Mouse (Mus musculus): ENCODE data around the gene Gas2l1.
A peak's percentile ranks its signal among the peaks of the same experiment; 100 is the strongest.
"Not testable (repeated sequence)": the region's sequence is repeated elsewhere in the genome, so short reads cannot be mapped to it uniquely, and the experiment has no call there.

Gene Gas2l1

GRCm38 (mm10) chr11:5065056-5065821 is at the start of gene Gas2l1:
Gene Gas2l1, minus strand, starts transcription at chr11:5065327.
- DNase-seq: peak; percentile 90

GRCm38 (mm10) chr11:5113645-5114044 is 48.5 kb upstream of the Gas2l1 start:
- DNase-seq: no peak

GRCm38 (mm10) chr11:5109441-5109840 is 44.3 kb upstream of the Gas2l1 start:
- DNase-seq: no peak

- DNase-seq: no peak
Observed at GRCm38 (mm10) chr11:5103986-5104509, 38.9 kb upstream of the Gas2l1 start.

GRCm38 (mm10) chr11:5102384-5102783 is 37.3 kb upstream of the Gas2l1 start:
- no peak for DNase-seq

- DNase-seq: no peak
Observed at GRCm38 (mm10) chr11:5101641-5102040, 36.5 kb upstream of the Gas2l1 start.

- no peak for DNase-seq
Observed at GRCm38 (mm10) chr11:5100801-5101200, 35.7 kb upstream of the Gas2l1 start.

GRCm38 (mm10) chr11:5100283-5100682 is 35.2 kb upstream of the Gas2l1 start:
- DNase-seq: no peak

GRCm38 (mm10) chr11:5099576-5100183 is 34.6 kb upstream of the Gas2l1 start:
- peak; percentile 85 for DNase-seq

- DNase-seq: peak; percentile 96
Observed at GRCm38 (mm10) chr11:5098736-5099542, 33.8 kb upstream of the Gas2l1 start, which contains the start of the genes Rhbdd3 and Ewsr1. Gene Rhbdd3, plus strand, starts transcription at chr11:5098926. Gene Ewsr1, minus strand, starts transcription at chr11:5099266.

GRCm38 (mm10) chr11:5098035-5098735 is 33.1 kb upstream of the Gas2l1 start:
- DNase-seq: peak; percentile 74

- DNase-seq: no peak
Observed at GRCm38 (mm10) chr11:5096480-5097020, 31.4 kb upstream of the Gas2l1 start.

GRCm38 (mm10) chr11:5095877-5096276 is 30.8 kb upstream of the Gas2l1 start:
- DNase-seq: no peak

GRCm38 (mm10) chr11:5091706-5092105 is 26.6 kb upstream of the Gas2l1 start:
- no peak for DNase-seq

- no peak for DNase-seq
Observed at GRCm38 (mm10) chr11:5089147-5089546, 24.0 kb upstream of the Gas2l1 start.

- not testable (repeated sequence) for DNase-seq
Observed at GRCm38 (mm10) chr11:5076843-5077242, 11.7 kb upstream of the Gas2l1 start.

- no peak for DNase-seq
Observed at GRCm38 (mm10) chr11:5075760-5076159, 10.6 kb upstream of the Gas2l1 start.

- DNase-seq: no peak
Observed at GRCm38 (mm10) chr11:5074882-5075281, 9.8 kb upstream of the Gas2l1 start.

- no peak for DNase-seq
Observed at GRCm38 (mm10) chr11:5068126-5068971, 3.2 kb upstream of the Gas2l1 start.

- DNase-seq: no peak
Observed at GRCm38 (mm10) chr11:5067063-5067462, 1.9 kb upstream of the Gas2l1 start.
